Mouse (Mus musculus): ENCODE measurements around the gene Fstl4. TPM values are rescaled to one million over a fixed set of nuclear protein-coding genes. Genes with fewer than 3 reads are reported as not detected.

The Fstl4 gene
- polyA plus RNA-seq, 1 experiment, result 0.07 TPM

DNA sequence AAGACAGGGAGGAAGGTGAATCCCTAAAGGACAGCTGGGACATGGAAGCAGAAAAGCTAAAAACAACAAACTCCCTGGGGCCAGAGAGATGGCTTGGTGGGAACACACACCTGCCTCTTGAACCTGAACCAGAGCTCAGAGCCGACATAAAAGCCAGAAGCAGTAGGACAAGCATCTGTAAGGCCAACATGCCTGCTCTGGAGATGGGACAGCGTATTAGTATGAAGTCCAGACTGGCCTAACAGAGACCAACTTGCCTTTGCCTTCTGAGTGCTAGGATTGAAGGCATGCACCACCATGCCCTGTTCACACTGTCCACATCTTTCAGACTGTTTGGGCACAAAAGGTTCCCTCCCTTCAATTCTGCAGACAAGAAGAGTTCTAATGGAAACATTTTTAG is 62.2 kb downstream of the Fstl4 start:
- H3K36me3 ChIP-seq (replicated peaks; ENCODE audit: low read length), result no peaks in the 10 kb centered on the region
- no peaks in the 10 kb centered on the region for H3K4me1 ChIP-seq
- no peak overlapping the region for H3K4me3 ChIP-seq (replicated peaks)
- TF ChIP-seq GATA1 (IDR thresholded peaks at IDR 0.05; ENCODE audit: borderline replicate concordance, low read length) (no peak), FLI1 (IDR thresholded peaks at IDR 0.05; ENCODE audit: low read length) (no peak)
- H3K27me3 ChIP-seq (replicated peaks), result no peaks in the 10 kb centered on the region
- peaks cover 12% of the 10 kb centered on the region; the same call in 1 of the 2 replicates for H3K9me3 ChIP-seq

DNA sequence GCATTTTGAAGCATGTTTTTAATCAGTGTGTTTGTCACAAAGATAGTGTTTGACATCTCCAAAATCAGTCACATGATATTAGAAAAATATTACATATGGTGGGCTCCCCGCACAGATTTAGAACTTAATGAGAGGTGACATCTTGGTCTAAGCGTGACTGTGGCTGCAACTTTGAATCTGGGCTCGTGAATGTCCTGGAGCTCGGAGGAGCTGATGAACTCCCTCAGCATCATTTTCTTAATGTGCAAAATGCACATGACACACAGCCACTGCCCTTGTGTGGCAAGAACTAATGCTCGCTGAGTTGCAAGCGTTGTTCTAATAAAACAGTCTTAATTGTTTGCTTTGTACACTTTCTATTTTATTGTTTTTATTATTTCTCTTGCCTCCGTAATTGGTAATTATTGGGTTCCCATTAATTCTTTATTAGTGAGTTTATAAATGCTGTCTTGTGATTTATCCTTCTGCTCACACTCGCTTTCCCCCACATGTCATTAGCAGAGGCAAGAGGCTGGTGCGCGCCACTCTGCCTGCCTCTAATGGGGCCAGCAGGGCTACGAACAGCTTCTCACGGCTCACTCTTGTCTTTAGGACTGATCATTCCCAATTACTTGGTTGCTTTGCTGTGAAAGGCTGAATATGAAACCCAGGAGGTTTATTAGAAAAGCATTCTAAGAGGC is 67.3 kb downstream of the Fstl4 start:
- no peak for TF ChIP-seq FLI1 (IDR thresholded peaks at IDR 0.05; ENCODE audit: low read length)
- TF ChIP-seq GATA1 (IDR thresholded peaks at IDR 0.05; ENCODE audit: borderline replicate concordance, low read length), result no peak
- H3K27me3 ChIP-seq (replicated peaks), result no peaks in the 10 kb centered on the region
- no peak overlapping the region for H3K4me3 ChIP-seq (replicated peaks)
- H3K36me3 ChIP-seq (replicated peaks; ENCODE audit: low read length), result no peaks in the 10 kb centered on the region
- no peaks in the 10 kb centered on the region for H3K9me3 ChIP-seq
- no peaks in the 10 kb centered on the region for H3K4me1 ChIP-seq

DNA sequence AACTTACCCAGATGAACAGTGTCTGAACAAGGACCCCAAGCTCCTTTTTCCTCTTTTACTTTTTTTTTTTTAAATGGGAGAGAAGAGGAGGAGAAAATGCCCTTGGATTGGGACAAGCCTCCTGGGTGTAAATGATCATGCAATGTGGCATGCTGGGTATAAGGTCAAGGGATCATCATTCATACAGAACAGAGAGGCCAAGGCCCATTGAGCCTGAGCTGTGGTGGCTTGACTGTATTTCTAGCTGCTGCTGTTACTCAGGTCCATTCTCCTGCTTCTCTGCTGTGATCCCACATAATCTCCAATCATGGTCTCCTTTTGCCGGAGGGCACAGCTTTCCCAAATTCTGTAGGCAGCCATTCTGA is 67.9 kb downstream of the Fstl4 start:
- no peaks in the 10 kb centered on the region for H3K27me3 ChIP-seq (replicated peaks)
- TF ChIP-seq GATA1 (IDR thresholded peaks at IDR 0.05; ENCODE audit: borderline replicate concordance, low read length), result no peak
- TF ChIP-seq FLI1 (IDR thresholded peaks at IDR 0.05; ENCODE audit: low read length), result no peak
- no peak overlapping the region for H3K4me3 ChIP-seq (replicated peaks)
- no peaks in the 10 kb centered on the region for H3K4me1 ChIP-seq
- no peaks in the 10 kb centered on the region for H3K36me3 ChIP-seq (replicated peaks; ENCODE audit: low read length)
- no peaks in the 10 kb centered on the region for H3K9me3 ChIP-seq

DNA sequence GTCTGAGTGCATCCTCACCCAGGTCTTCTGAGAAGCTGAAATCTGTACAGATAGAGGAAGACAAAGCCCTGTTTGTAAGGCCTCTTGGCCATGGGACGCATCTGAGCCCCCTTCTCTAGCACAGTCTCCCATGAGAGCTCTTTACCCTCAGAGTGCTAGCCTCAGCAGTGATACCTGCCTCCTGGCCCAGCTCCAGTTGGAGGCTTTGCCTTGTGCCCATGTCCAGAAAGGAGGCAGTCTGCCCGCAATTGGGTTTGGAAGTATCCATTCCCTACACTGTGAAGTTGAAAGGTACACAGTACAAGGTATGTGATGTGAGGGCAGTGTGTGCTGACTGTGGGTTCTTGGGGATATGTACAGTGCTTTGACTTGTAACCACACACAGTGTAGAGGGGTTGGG is 84.3 kb downstream of the Fstl4 start:
- no peak for TF ChIP-seq FLI1 (IDR thresholded peaks at IDR 0.05; ENCODE audit: low read length)
- no peak for TF ChIP-seq GATA1 (IDR thresholded peaks at IDR 0.05; ENCODE audit: borderline replicate concordance, low read length)
- Histone ChIP-seq H3K9me3 (no peaks in the 10 kb centered on the region), H3K27me3 (replicated peaks) (no peaks in the 10 kb centered on the region)

DNA sequence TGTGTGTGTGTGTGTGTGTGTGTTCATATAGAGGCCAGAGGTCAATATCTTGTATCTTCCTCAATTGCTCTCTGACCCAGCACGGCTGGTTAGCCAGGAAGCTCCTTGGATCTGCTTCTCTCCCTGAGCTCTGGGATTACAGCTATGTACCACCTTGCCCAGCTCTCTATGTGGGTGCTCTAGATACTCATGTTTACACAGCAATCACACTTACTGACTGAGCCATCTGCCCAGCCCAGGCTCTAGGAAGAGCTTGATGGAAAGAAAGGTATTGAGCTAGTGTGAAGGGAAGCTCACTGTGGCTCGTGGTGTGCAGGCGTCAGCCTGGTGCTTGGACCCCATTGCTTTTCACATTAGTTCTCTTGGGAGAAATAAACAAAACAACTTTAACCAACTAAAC is 85.6 kb downstream of the Fstl4 start:
- no peak overlapping the region for H3K4me3 ChIP-seq (replicated peaks)
- H3K27me3 ChIP-seq (replicated peaks), result no peaks in the 10 kb centered on the region
- no peaks in the 10 kb centered on the region for H3K36me3 ChIP-seq (replicated peaks; ENCODE audit: low read length)
- no peaks in the 10 kb centered on the region for H3K9me3 ChIP-seq
- TF ChIP-seq GATA1 (IDR thresholded peaks at IDR 0.05; ENCODE audit: borderline replicate concordance, low read length), result no peak
- no peak for TF ChIP-seq FLI1 (IDR thresholded peaks at IDR 0.05; ENCODE audit: low read length)
- no peaks in the 10 kb centered on the region for H3K4me1 ChIP-seq

More for the DNA sequence above, 84.3 kb downstream of the Fstl4 start:
- no peak overlapping the region for H3K4me3 ChIP-seq (replicated peaks)
- no peaks in the 10 kb centered on the region for H3K36me3 ChIP-seq (replicated peaks; ENCODE audit: low read length)
- no peaks in the 10 kb centered on the region for H3K4me1 ChIP-seq

DNA sequence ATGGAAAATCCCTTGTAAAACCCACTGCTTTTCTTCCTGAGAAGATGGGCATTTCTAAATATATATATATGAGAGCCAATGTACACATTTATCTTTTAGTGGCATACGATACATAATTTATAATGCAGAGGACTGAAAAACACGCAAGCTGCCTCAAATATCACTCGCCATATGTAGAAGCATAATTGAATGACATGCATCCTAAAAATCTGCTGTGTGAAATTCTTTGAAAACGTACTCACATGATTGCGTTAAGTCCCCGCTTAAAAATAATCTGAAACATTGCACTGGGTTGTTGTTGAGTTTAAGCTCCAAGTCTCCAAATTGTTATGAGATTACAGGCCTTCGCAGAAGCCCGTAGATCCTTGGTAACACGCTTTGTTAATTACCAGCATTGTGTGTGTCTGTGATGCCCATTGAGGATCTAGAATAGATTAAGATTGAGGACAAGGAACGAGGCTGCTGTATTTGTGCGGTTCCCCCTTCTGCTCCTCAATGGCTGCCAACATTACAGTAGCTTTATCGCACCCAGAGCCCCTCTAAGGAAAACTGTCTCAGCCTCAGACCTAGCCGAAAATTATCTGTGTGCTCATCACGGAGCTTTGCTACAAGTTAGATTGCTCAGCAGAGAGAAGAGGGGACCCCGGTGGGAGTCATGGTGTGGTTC is 108.5 kb downstream of the Fstl4 start:
- H3K27me3 ChIP-seq (replicated peaks), result no peaks in the 10 kb centered on the region
- H3K4me1 ChIP-seq, result no peaks in the 10 kb centered on the region
- H3K9me3 ChIP-seq, result peaks cover 50% of the 10 kb centered on the region
- no peak for TF ChIP-seq GATA1 (IDR thresholded peaks at IDR 0.05; ENCODE audit: borderline replicate concordance, low read length)
- TF ChIP-seq FLI1 (IDR thresholded peaks at IDR 0.05; ENCODE audit: low read length), result no peak
- no peak overlapping the region for H3K4me3 ChIP-seq (replicated peaks)
- no peaks in the 10 kb centered on the region for H3K36me3 ChIP-seq (replicated peaks; ENCODE audit: low read length)

DNA sequence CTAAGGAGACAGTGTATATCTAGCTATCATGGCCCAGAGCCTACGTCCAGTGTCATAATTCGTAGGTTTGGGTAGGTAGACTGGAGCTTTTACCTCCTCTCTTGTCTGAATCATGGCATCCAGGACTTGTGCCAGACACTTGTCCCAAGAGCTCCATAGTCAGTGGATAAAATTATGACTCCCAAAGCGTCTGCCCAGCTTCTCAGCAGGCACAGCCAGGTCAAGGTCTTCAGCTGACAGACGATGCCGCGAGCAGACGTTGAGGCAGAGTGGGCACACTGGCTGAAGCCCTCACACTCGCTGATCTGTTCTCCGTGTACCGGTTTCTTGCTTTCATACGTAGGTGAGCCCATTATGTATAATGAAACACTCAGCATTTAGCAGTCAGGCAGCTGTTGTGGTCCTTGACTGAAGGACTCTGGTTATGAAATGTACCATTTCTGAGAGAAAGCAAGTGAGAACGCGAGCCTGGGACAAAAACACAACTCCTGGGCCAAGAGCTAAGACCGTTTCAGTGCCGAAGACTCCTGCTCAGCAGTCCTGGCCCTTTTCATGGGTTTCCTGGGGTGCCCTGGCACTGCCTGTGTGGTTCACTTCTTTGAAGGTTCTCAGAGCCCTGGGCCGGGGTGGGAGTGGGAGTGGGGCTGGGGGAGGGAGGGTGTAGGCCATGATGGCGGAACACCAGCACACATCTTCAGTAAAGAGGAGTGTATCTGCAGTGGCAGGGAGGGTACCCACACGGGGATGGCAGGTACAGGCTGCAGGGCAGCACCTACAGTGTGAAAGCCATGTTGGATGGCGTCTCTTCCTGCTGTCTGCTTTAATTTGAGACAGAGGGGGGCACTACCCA is 111.7 kb downstream of the Fstl4 start:
- TF ChIP-seq FLI1 (IDR thresholded peaks at IDR 0.05; ENCODE audit: low read length) (no peak), GATA1 (IDR thresholded peaks at IDR 0.05; ENCODE audit: borderline replicate concordance, low read length) (no peak)

DNA sequence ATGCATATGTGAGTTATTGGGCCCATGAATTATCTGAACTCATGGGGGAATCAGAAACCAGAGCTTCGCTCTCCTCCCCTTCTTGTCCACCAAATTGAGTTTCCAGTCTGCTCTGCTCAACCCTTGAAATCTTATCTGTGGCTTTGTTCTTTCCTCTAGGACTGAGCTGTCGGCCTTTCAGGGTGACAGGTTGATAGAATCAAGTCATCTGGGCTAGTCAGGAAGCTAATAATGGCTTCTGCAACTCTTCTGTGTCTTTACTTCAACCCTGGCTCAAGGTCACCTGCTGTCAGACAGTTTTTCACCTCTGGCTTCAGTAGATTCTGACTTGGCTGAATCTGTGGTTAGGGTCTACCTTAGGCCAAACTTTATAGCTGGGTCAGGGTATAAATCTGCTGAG is 113.2 kb downstream of the Fstl4 start:
- Histone ChIP-seq H3K4me1 (no peaks in the 10 kb centered on the region), H3K27me3 (replicated peaks) (no peaks in the 10 kb centered on the region), H3K9me3 (peaks cover 32% of the 10 kb centered on the region), H3K4me3 (replicated peaks) (no peak overlapping the region), H3K36me3 (replicated peaks; ENCODE audit: low read length) (no peaks in the 10 kb centered on the region)
- TF ChIP-seq GATA1 (IDR thresholded peaks at IDR 0.05; ENCODE audit: borderline replicate concordance, low read length), result no peak
- TF ChIP-seq FLI1 (IDR thresholded peaks at IDR 0.05; ENCODE audit: low read length), result no peak

More for the DNA sequence above, 111.7 kb downstream of the Fstl4 start:
- peak overlapping the region; percentile 23 for H3K4me3 ChIP-seq (replicated peaks)
- no peaks in the 10 kb centered on the region for H3K36me3 ChIP-seq (replicated peaks; ENCODE audit: low read length)
- H3K9me3 ChIP-seq, result peaks cover 35% of the 10 kb centered on the region
- no peaks in the 10 kb centered on the region for H3K27me3 ChIP-seq (replicated peaks)
- no peaks in the 10 kb centered on the region for H3K4me1 ChIP-seq

DNA sequence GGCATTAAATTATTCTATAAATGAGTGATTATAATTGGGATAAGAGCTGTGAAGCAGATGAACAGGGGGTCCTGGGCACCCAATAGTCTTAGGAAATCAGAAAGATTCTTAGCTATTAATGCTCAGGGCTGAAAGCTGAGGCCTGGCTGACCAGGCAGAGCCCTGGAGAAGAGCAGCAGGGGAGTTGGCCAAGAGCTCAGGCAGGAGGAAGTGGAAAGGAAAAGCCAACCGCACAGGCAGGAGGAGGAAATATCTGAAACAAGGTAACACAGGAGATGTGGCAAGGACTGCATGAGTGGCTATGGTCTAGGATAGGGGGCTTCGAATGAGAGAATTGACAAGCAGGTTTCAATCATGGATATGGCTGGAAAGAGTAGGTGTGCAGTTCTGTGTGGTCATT is 115.5 kb downstream of the Fstl4 start:
- H3K27me3 ChIP-seq (replicated peaks), result no peaks in the 10 kb centered on the region
- H3K36me3 ChIP-seq (replicated peaks; ENCODE audit: low read length), result no peaks in the 10 kb centered on the region
- TF ChIP-seq GATA1 (IDR thresholded peaks at IDR 0.05; ENCODE audit: borderline replicate concordance, low read length) (no peak), FLI1 (IDR thresholded peaks at IDR 0.05; ENCODE audit: low read length) (no peak)
- no peak overlapping the region for H3K4me3 ChIP-seq (replicated peaks)
- no peaks in the 10 kb centered on the region for H3K4me1 ChIP-seq
- H3K9me3 ChIP-seq, result peaks cover 14% of the 10 kb centered on the region

Data from megakaryocyte, embryonic 14.5 days (primary cell).